Mouse (Mus musculus) G1E (cell line): ENCODE data around the gene Trpt1.

ENCODE experiments used
- CTCF ChIP-seq: IDR thresholded peaks from 2 replicates; pipeline ENCODE4 v1.5.1; 2012; ENCODE audit warnings: low read depth, low read length, inconsistent platforms, mixed read lengths
- GATA1 ChIP-seq: IDR thresholded peaks from 2 replicates; pipeline ENCODE4 v1.6.1; 2012; ENCODE audit warnings: borderline replicate concordance, low read length, inconsistent platforms, mixed read lengths
- TAL1 ChIP-seq: conservative IDR thresholded peaks from 2 replicates; pipeline ENCODE4 v1.6.1; 2012; ENCODE audit warnings: low read depth, low read length, inconsistent platforms, mixed read lengths

- TF ChIP-seq CTCF (no peak), GATA1 (no peak), TAL1 (no peak)
Observed at GRCm38 (mm10) chr19:7044706-7045105, 48.8 kb downstream of the Trpt1 start.
